Mouse (Mus musculus): ENCODE results near the gene B130006D01Rik. TPM values are rescaled to one million over a fixed set of nuclear protein-coding genes. Genes with fewer than 3 reads are reported as not detected.

B130006D01Rik gene
- polyA plus RNA-seq, 1 experiment from 2014 or later = 1.3 TPM

Other genes starting within 250 kb of the B130006D01Rik start
- 0.32 and 0.40 TPM in 2 replicates for gene Nxph3, start 209.0 kb upstream of the B130006D01Rik start, polyA plus RNA-seq (2015; fragmentation: Nextera tagmentation; extraction: Ambion mirVana)
- gene Ngfr, start 135.9 kb upstream of the B130006D01Rik start, polyA plus RNA-seq (2015; fragmentation: Nextera tagmentation; extraction: Ambion mirVana) = 25.8 and 28.7 TPM in 2 replicates
- 270 and 290 TPM in 2 replicates for gene Phb, start 56.6 kb upstream of the B130006D01Rik start, polyA plus RNA-seq (2015; fragmentation: Nextera tagmentation; extraction: Ambion mirVana)
- 22.3 and 23.1 TPM in 2 replicates for gene Zfp652, start 10.9 kb upstream of the B130006D01Rik start, polyA plus RNA-seq (2015; fragmentation: Nextera tagmentation; extraction: Ambion mirVana)
- 2.0 TPM in 1 of 2 replicates, not detected in the other for gene Phospho1, start 100.9 kb downstream of the B130006D01Rik start, polyA plus RNA-seq (2015; fragmentation: Nextera tagmentation; extraction: Ambion mirVana)
- 22.8 and 23.7 TPM in 2 replicates for gene Gngt2, start 113.6 kb downstream of the B130006D01Rik start, polyA plus RNA-seq (2015; fragmentation: Nextera tagmentation; extraction: Ambion mirVana)
- gene Abi3, start 118.9 kb downstream of the B130006D01Rik start, polyA plus RNA-seq (2015; fragmentation: Nextera tagmentation; extraction: Ambion mirVana) = 10.1 and 11.4 TPM in 2 replicates
- gene B4galnt2, start 191.3 kb downstream of the B130006D01Rik start, polyA plus RNA-seq (2015; fragmentation: Nextera tagmentation; extraction: Ambion mirVana) = 1.4 TPM in 2 replicates

Measured in kidney, embryonic 15.5 days (tissue).